ENCODE assay signal across 8 mouse cellular contexts in the genomic region with DNA sequence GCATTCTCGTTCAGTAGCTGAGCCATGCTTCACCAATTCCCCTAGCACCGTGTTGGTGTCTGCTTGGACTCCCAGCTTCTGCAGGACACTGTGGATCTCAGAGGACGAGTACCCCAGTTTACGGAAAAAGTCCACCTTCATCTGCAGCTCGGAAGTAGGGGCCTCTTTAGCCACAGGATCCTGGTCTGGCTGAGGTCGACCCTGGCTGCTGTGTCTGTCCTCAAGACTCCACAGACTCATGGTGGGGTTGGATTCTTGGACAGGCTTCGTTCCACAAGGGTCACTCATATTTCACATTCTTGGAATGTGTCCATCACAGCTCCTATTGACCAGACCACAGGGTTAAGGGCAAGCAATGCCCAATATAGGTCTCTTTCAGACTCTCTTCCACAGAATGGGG. TPM values are rescaled to one million over a fixed set of nuclear protein-coding genes. Genes with fewer than 3 reads are reported as not detected.
DNase-seq lines count a peak whose midpoint lies in the region; ATAC-seq and TF ChIP-seq lines count a peak whose summit lies in the region.

No protein-coding gene starts in this region.

- no peaks in the 10 kb centered on the region for H3K27me3 ChIP-seq in heart, embryonic 11.5 days (ENCODE audit: control insufficient read depth, insufficient read depth, low read length)
- H3K27me3 ChIP-seq in E14TG2a.4 (ENCODE audit: insufficient read depth, low read length): peaks cover 18% of the 10 kb centered on the region
- H3K27me3 ChIP-seq in forebrain, embryonic 16.5 days (replicated peaks; ENCODE audit: control insufficient read depth, insufficient read depth, low read length): peaks cover 16% of the 10 kb centered on the region
- no peaks in the 10 kb centered on the region for H3K27me3 ChIP-seq in liver, embryonic 15.5 days

- H3K4me3 ChIP-seq in heart, embryonic 11.5 days (ENCODE audit: low read depth, low read length): peak overlapping the region; percentile 80
- peak overlapping the region; percentile 91 for H3K4me3 ChIP-seq in E14TG2a.4 (replicated peaks; ENCODE audit: low read length)
- H3K4me3 ChIP-seq in forebrain, embryonic 16.5 days (replicated peaks; ENCODE audit: low read length): no peak overlapping the region
- H3K4me3 ChIP-seq in liver, embryonic 15.5 days (replicated peaks): peak overlapping the region; percentile 70

- no peaks in the 10 kb centered on the region for H3K36me3 ChIP-seq in heart, embryonic 11.5 days (ENCODE audit: control insufficient read depth, insufficient read depth, low read length)
- peaks cover 48% of the 10 kb centered on the region for H3K36me3 ChIP-seq in E14TG2a.4 (ENCODE audit: insufficient read depth, low read length)
- H3K36me3 ChIP-seq in forebrain, embryonic 16.5 days (ENCODE audit: control insufficient read depth, insufficient read depth): no peaks in the 10 kb centered on the region
- H3K36me3 ChIP-seq in liver, embryonic 15.5 days (replicated peaks): no peaks in the 10 kb centered on the region

- WGBS in heart, embryonic 11.5 days (ENCODE audit: insufficient replicate concordance): 75% methylated on average over 7 of the region's 7 CpGs
- WGBS in forebrain, embryonic 16.5 days: 79% methylated on average over 7 of the region's 7 CpGs
- WGBS in liver, embryonic 15.5 days (ENCODE audit: insufficient replicate concordance): 51% methylated on average over 7 of the region's 7 CpGs

- TF ChIP-seq CTCF in E14TG2a.4 (conservative IDR thresholded peaks at IDR 0.05; ENCODE audit: low read length): no peak

- peak overlapping the region; percentile 97 for H3K4me2 ChIP-seq in heart, embryonic 11.5 days
- H3K4me2 ChIP-seq in forebrain, embryonic 16.5 days (ENCODE audit: low read length): peak overlapping the region; percentile 96
- peak overlapping the region; percentile 94 for H3K4me2 ChIP-seq in liver, embryonic 15.5 days

- ATAC-seq in heart, embryonic 11.5 days (replicated peaks; ENCODE audit: insufficient number of reproducible peaks, low FRiP score, low TSS enrichment): no peak
- no peak for ATAC-seq in forebrain, embryonic 16.5 days
- ATAC-seq in liver, embryonic 15.5 days (ENCODE audit: insufficient read depth): no peak

- DNase-seq in heart, postnatal 36 days: no peak
- no peak for DNase-seq in right cerebral cortex, postnatal 10 days (ENCODE audit: low spot score in 2 of 2)
- DNase-seq in gastrocnemius, postnatal 25 days: no peak
- DNase-seq in cerebellum, adult 9-11 months: no peak

- no peak overlapping the region for H3K9ac ChIP-seq in heart, embryonic 11.5 days (ENCODE audit: low read depth, low read length)
- no peak overlapping the region for H3K9ac ChIP-seq in forebrain, embryonic 16.5 days (replicated peaks; ENCODE audit: low read depth, low read length)
- H3K9ac ChIP-seq in liver, embryonic 15.5 days: 0 out of 2 replicates have a peak overlapping the region, but pooled peaks have one; percentile 62

- no peak overlapping the region for H3K27ac ChIP-seq in heart, embryonic 11.5 days (ENCODE audit: low read depth, low read length)
- no peak overlapping the region for H3K27ac ChIP-seq in forebrain, embryonic 16.5 days (ENCODE audit: low read length)
- H3K27ac ChIP-seq in liver, embryonic 15.5 days (replicated peaks): peak overlapping the region; percentile 74; the same call in 1 of the 2 replicates

- no peaks in the 10 kb centered on the region for H3K9me3 ChIP-seq in heart, embryonic 11.5 days (replicated peaks; ENCODE audit: control insufficient read depth, low read length)
- H3K9me3 ChIP-seq in E14TG2a.4 (ENCODE audit: low read length): no peaks in the 10 kb centered on the region
- no peaks in the 10 kb centered on the region for H3K9me3 ChIP-seq in forebrain, embryonic 16.5 days (ENCODE audit: control insufficient read depth, low read length)
- no peaks in the 10 kb centered on the region for H3K9me3 ChIP-seq in liver, embryonic 15.5 days (replicated peaks)

- intact Hi-C loops in heart, postnatal 36 days (cut with DNase I): no loop called here

- peaks cover 40% of the 10 kb centered on the region for H3K4me1 ChIP-seq in heart, embryonic 11.5 days (ENCODE audit: control insufficient read depth, insufficient read depth, low read length)
- peaks cover 95% of the 10 kb centered on the region for H3K4me1 ChIP-seq in E14TG2a.4 (replicated peaks; ENCODE audit: low read depth, low read length)
- H3K4me1 ChIP-seq in forebrain, embryonic 16.5 days (replicated peaks; ENCODE audit: control insufficient read depth, insufficient read depth, low read length): peaks cover 12% of the 10 kb centered on the region
- peaks cover 61% of the 10 kb centered on the region for H3K4me1 ChIP-seq in liver, embryonic 15.5 days (replicated peaks)

RNA-seq across cellular contexts. Expression of a gene that starts 0.9 kb away (rescaled TPM):
- 1.1 TPM in 2 replicates for polyA plus RNA-seq in heart, embryonic 11.5 days (2014; fragmentation: Nextera tagmentation; extraction: Ambion mirVana)
- total RNA-seq in heart, postnatal 36 days (2021): 1 to 10 TPM; 3.3 to 4.5 TPM
- 0.13 TPM in 1 of 2 replicates, not detected in the other for polyA plus RNA-seq in forebrain, embryonic 16.5 days (2015; fragmentation: Nextera tagmentation; extraction: Ambion mirVana)
- 0.51 and 0.61 TPM in 2 replicates for polyA plus RNA-seq in liver, embryonic 15.5 days (2015; fragmentation: Nextera tagmentation; extraction: Ambion mirVana)
- total RNA-seq in gastrocnemius, postnatal 25 days (2021): 1 to 10 TPM; 2.3 to 2.9 TPM

RNA-seq across cellular contexts. Expression of a gene that starts 41.8 kb away (rescaled TPM):
- 53.4 and 55.4 TPM in 2 replicates for polyA plus RNA-seq in heart, embryonic 11.5 days (2014; fragmentation: Nextera tagmentation; extraction: Ambion mirVana)
- 10 to 100 TPM; 19.9 to 21.3 TPM for total RNA-seq in heart, postnatal 36 days (2021)
- 148 and 154 TPM in 2 replicates for polyA plus RNA-seq in forebrain, embryonic 16.5 days (2015; fragmentation: Nextera tagmentation; extraction: Ambion mirVana)
- 16.3 and 18.3 TPM in 2 replicates for polyA plus RNA-seq in liver, embryonic 15.5 days (2015; fragmentation: Nextera tagmentation; extraction: Ambion mirVana)
- 10 to 100 TPM; 10.7 to 12.9 TPM for total RNA-seq in gastrocnemius, postnatal 25 days (2021)
